Mouse (Mus musculus): ENCODE measurements at regions not wholly inside any gene's neighbourhood (a gene's known extent, or its start where the extent isn't known, plus 50 kb on each side); places are given as distances from the start of the nearest gene placed in this dataset.

GRCm38 (mm10) chr16:87132082-87132481 lies 221.9 kb upstream of the N6amt1 start:
- no peak for DNase-seq (ENCODE audit: extremely low read depth, low read depth, low spot score)
- Histone ChIP-seq H3K79me2 (ENCODE audit: control insufficient read depth, insufficient read depth, low read length) (no peaks in the 10 kb centered on the region), H3K4me3 (ENCODE audit: insufficient read depth, low read depth, low read length) (no peak overlapping the region), H3K36me3 (ENCODE audit: control insufficient read depth, insufficient read depth, low read length) (no peaks in the 10 kb centered on the region), H3K9ac (ENCODE audit: low read depth, low read length) (no peak overlapping the region), H3K27ac (replicated peaks; ENCODE audit: insufficient read depth, low read depth, low read length) (no peak overlapping the region), H3K4me1 (ENCODE audit: control insufficient read depth, insufficient read depth, low read length) (no peaks in the 10 kb centered on the region), H3K27me3 (ENCODE audit: control insufficient read depth, insufficient read depth, low read length) (no peaks in the 10 kb centered on the region)
- no peak for TF ChIP-seq POLR2A (IDR thresholded peaks at IDR 0.05; ENCODE audit: extremely low read depth, insufficient read depth, low read length)
- TF ChIP-seq CTCF (IDR thresholded peaks at IDR 0.05; ENCODE audit: low read depth, low read length) = no peak
- WGBS = 73% methylated on average over 4 of the region's 4 CpGs

GRCm38 (mm10) chr16:87130733-87131640 lies 223.0 kb upstream of the N6amt1 start:
- Histone ChIP-seq H3K27ac (replicated peaks; ENCODE audit: insufficient read depth, low read depth, low read length) (no peak overlapping the region), H3K27me3 (ENCODE audit: control insufficient read depth, insufficient read depth, low read length) (no peaks in the 10 kb centered on the region), H3K4me1 (ENCODE audit: control insufficient read depth, insufficient read depth, low read length) (no peaks in the 10 kb centered on the region), H3K4me3 (ENCODE audit: insufficient read depth, low read depth, low read length) (no peak overlapping the region), H3K79me2 (ENCODE audit: control insufficient read depth, insufficient read depth, low read length) (no peaks in the 10 kb centered on the region), H3K36me3 (ENCODE audit: control insufficient read depth, insufficient read depth, low read length) (no peaks in the 10 kb centered on the region), H3K9ac (ENCODE audit: low read depth, low read length) (no peak overlapping the region)
- WGBS = 83% methylated on average over 12 of the region's 12 CpGs
- TF ChIP-seq CTCF (IDR thresholded peaks at IDR 0.05; ENCODE audit: low read depth, low read length) (no peak), POLR2A (IDR thresholded peaks at IDR 0.05; ENCODE audit: extremely low read depth, insufficient read depth, low read length) (no peak)
- no peak for DNase-seq (ENCODE audit: extremely low read depth, low read depth, low spot score)

GRCm38 (mm10) chr16:87129021-87129420 lies 225.0 kb upstream of the N6amt1 start:
- Histone ChIP-seq H3K4me1 (ENCODE audit: control insufficient read depth, insufficient read depth, low read length) (no peaks in the 10 kb centered on the region), H3K36me3 (ENCODE audit: control insufficient read depth, insufficient read depth, low read length) (no peaks in the 10 kb centered on the region), H3K27ac (replicated peaks; ENCODE audit: insufficient read depth, low read depth, low read length) (no peak overlapping the region), H3K79me2 (ENCODE audit: control insufficient read depth, insufficient read depth, low read length) (no peaks in the 10 kb centered on the region), H3K4me3 (ENCODE audit: insufficient read depth, low read depth, low read length) (no peak overlapping the region), H3K27me3 (ENCODE audit: control insufficient read depth, insufficient read depth, low read length) (no peaks in the 10 kb centered on the region), H3K9ac (ENCODE audit: low read depth, low read length) (no peak overlapping the region)
- TF ChIP-seq CTCF (IDR thresholded peaks at IDR 0.05; ENCODE audit: low read depth, low read length) (no peak), POLR2A (IDR thresholded peaks at IDR 0.05; ENCODE audit: extremely low read depth, insufficient read depth, low read length) (no peak)
- 94% methylated on average over 3 of the region's 3 CpGs for whole genome bisulfite sequencing
- no peak for DNase-seq (ENCODE audit: extremely low read depth, low read depth, low spot score)

GRCm38 (mm10) chr16:87128230-87128629 lies 225.8 kb upstream of the N6amt1 start:
- Histone ChIP-seq H3K27me3 (ENCODE audit: control insufficient read depth, insufficient read depth, low read length) (no peaks in the 10 kb centered on the region), H3K4me1 (ENCODE audit: control insufficient read depth, insufficient read depth, low read length) (no peaks in the 10 kb centered on the region), H3K27ac (replicated peaks; ENCODE audit: insufficient read depth, low read depth, low read length) (no peak overlapping the region), H3K36me3 (ENCODE audit: control insufficient read depth, insufficient read depth, low read length) (no peaks in the 10 kb centered on the region), H3K4me3 (ENCODE audit: insufficient read depth, low read depth, low read length) (no peak overlapping the region), H3K79me2 (ENCODE audit: control insufficient read depth, insufficient read depth, low read length) (no peaks in the 10 kb centered on the region), H3K9ac (ENCODE audit: low read depth, low read length) (no peak overlapping the region)
- no peak for TF ChIP-seq POLR2A (IDR thresholded peaks at IDR 0.05; ENCODE audit: extremely low read depth, insufficient read depth, low read length)
- no peak for TF ChIP-seq CTCF (IDR thresholded peaks at IDR 0.05; ENCODE audit: low read depth, low read length)
- peak; percentile 10 for DNase-seq (ENCODE audit: extremely low read depth, low read depth, low spot score)
- 54% methylated on average over 13 of the region's 13 CpGs for WGBS

GRCm38 (mm10) chr16:87124519-87124918 lies 229.5 kb upstream of the N6amt1 start:
- no peaks in the 10 kb centered on the region for H3K27me3 ChIP-seq (ENCODE audit: control insufficient read depth, insufficient read depth, low read length)
- DNase-seq (ENCODE audit: extremely low read depth, low read depth, low spot score) = no peak
- no peak overlapping the region for H3K4me3 ChIP-seq (ENCODE audit: insufficient read depth, low read depth, low read length)
- no peak overlapping the region for H3K9ac ChIP-seq (ENCODE audit: low read depth, low read length)
- 85% methylated on average over 7 of the region's 7 CpGs for WGBS
- no peaks in the 10 kb centered on the region for H3K79me2 ChIP-seq (ENCODE audit: control insufficient read depth, insufficient read depth, low read length)
- TF ChIP-seq CTCF (IDR thresholded peaks at IDR 0.05; ENCODE audit: low read depth, low read length) (no peak), POLR2A (IDR thresholded peaks at IDR 0.05; ENCODE audit: extremely low read depth, insufficient read depth, low read length) (no peak)
- H3K27ac ChIP-seq (replicated peaks; ENCODE audit: insufficient read depth, low read depth, low read length) = no peak overlapping the region
- no peaks in the 10 kb centered on the region for H3K4me1 ChIP-seq (ENCODE audit: control insufficient read depth, insufficient read depth, low read length)
- H3K36me3 ChIP-seq (ENCODE audit: control insufficient read depth, insufficient read depth, low read length) = no peaks in the 10 kb centered on the region

- H3K4me1 ChIP-seq (ENCODE audit: control insufficient read depth, insufficient read depth, low read length) = no peaks in the 10 kb centered on the region
- no peak overlapping the region for H3K4me3 ChIP-seq (ENCODE audit: insufficient read depth, low read depth, low read length)
- WGBS = 58% methylated on average over 2 of the region's 2 CpGs
- no peak overlapping the region for H3K9ac ChIP-seq (ENCODE audit: low read depth, low read length)
- H3K36me3 ChIP-seq (ENCODE audit: control insufficient read depth, insufficient read depth, low read length) = no peaks in the 10 kb centered on the region
- no peak for DNase-seq (ENCODE audit: extremely low read depth, low read depth, low spot score)
- H3K79me2 ChIP-seq (ENCODE audit: control insufficient read depth, insufficient read depth, low read length) = no peaks in the 10 kb centered on the region
- TF ChIP-seq POLR2A (IDR thresholded peaks at IDR 0.05; ENCODE audit: extremely low read depth, insufficient read depth, low read length) = no peak
- TF ChIP-seq CTCF (IDR thresholded peaks at IDR 0.05; ENCODE audit: low read depth, low read length) = no peak
- no peak overlapping the region for H3K27ac ChIP-seq (replicated peaks; ENCODE audit: insufficient read depth, low read depth, low read length)
- H3K27me3 ChIP-seq (ENCODE audit: control insufficient read depth, insufficient read depth, low read length) = no peaks in the 10 kb centered on the region
These were observed 250.4 kb upstream of the N6amt1 start for GRCm38 (mm10) chr16:87103599-87103998.

All from liver, adult 2 months (tissue).